Mouse (Mus musculus) left cerebral cortex, adult 2 months (tissue): ENCODE data around the gene Tlcd2. TPM values are rescaled to one million over a fixed set of nuclear protein-coding genes. Genes with fewer than 3 reads are reported as not detected.
"Not testable (repeated sequence)": the region's sequence is repeated elsewhere in the genome, so short reads cannot be mapped to it uniquely, and the experiment has no call there.

Experiments used
- DNase-seq, 2 experiments: peaks; one replicate each; pipeline ENCODE4 v3.0.0; 2021 to 2022; ENCODE audit warnings: low spot score in 2 of 2, mixed read lengths in 1 of 2; ENCODE audit errors: extremely low spot score in 1 of 2
- H3K27ac ChIP-seq: fragments of 200-600 bp; 2 replicates; pipeline ENCODE4 v1.8.1; 2022
- H3K4me3 ChIP-seq: fragments of 200-600 bp; 2 replicates; pipeline ENCODE4 v1.8.1; 2022
- CTCF ChIP-seq: fragments of 200-600 bp; IDR thresholded peaks from 2 replicates; pipeline ENCODE4 v1.8.1; 2022; ENCODE audit warnings: antibody characterized with exemption, mild to moderate bottlenecking, moderate library complexity
- intact Hi-C: fragments of 180-260 bp; cut with DNase I; formaldehyde crosslinking; loops from one replicate; pipeline ENCODE4 v1.15.1; 2025
- total RNA-seq, 2 experiments: library from RNA; stranded (reverse); gene quantifications; 2 replicates each; pipeline ENCODE4 v1.2.3; 2021

Tlcd2 gene
- total RNA-seq, 2 experiments from 2014 or later: 0.51 to 0.66 TPM

DNA sequence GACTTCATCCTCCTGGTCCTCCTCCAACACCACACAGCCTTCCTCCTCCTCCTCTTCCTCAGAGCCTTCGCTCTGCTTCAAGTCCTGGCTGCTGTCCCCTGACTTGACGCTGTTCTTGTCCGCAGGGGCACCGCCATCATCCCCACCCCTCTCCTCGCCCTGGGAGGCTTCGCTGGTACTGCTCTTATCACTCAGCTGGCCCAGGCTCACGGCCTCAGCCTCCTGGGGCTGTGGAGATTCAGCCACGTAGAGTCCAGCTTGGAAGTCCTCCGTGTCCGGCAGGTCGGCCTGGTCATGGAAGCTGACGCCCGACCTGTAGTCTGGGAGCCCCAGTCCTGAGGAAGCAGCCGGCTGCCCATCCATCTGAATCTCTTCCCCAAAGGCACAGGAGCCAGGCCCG is 10.6 kb upstream of the Tlcd2 start:
- H3K4me3 ChIP-seq: 0 out of 2 replicates have a peak overlapping the region, but pooled peaks have one; percentile 2
- DNase-seq: no peak
- no peak overlapping the region for H3K27ac ChIP-seq
- TF ChIP-seq CTCF: no peak
- intact Hi-C loops: no loop called here

DNA sequence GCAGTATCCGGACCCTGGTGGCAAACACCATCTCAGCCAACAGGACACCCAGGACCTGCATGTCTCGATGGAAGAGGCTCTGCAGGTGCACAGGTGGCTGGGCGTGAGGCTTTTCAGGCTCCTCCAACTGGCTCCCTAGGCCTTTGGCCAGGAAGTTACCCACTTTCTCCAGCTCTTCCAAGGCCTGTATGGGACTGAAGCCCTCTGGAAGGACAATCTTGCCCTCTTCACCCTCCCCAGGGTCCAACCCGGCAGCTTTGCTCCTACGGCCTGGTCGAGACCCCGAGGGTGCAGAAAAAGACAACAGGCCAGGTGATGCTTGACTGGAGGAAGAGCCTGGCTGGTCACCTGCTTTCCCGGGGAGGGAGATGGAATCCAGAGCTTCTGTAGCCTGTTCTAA is 9.4 kb upstream of the Tlcd2 start:
- TF ChIP-seq CTCF: no peak
- Histone ChIP-seq H3K27ac (no peak overlapping the region), H3K4me3 (no peak overlapping the region)
- intact Hi-C loops: no loop called here
- DNase-seq: no peak

DNA sequence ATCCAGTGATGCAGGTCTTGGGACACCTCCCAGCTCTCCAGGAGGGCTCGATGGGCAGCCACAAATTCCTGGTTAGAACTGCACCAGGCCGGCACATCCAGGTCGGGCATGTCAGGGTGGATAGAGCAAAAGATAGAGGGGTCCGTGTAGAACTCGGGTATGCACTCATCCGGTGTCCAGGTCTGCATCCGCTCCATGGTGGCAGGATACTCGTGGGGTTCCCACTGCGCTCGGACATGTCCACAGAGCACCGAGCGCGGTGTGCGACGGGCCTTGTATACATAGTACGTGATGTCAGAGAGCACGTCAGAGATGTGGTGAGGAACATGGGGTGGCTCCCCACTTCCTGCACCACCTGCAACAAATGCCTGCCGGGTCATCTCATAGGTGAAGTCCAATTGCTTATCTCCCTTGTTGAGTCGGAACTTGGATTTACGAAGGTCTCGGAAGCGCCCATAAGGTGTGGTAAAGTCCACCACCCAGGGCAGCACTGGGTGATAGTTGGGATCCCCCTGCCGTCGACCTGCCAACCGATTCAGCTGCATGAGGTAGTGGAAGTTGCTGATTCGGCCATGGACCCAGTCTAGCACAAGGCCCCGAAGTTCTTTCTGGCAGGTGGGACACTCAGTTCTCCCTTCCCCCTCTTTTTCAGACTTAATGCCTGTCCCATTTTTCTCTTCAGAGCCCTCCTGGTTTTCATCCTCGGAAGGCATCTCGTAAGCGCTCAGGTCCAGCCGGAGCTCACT is 8.5 kb upstream of the Tlcd2 start:
- H3K27ac ChIP-seq: no peak overlapping the region
- TF ChIP-seq CTCF: no peak
- intact Hi-C loops: no loop called here
- DNase-seq: no peak
- no peak overlapping the region; the same call in 1 of the 2 replicates for H3K4me3 ChIP-seq

DNA sequence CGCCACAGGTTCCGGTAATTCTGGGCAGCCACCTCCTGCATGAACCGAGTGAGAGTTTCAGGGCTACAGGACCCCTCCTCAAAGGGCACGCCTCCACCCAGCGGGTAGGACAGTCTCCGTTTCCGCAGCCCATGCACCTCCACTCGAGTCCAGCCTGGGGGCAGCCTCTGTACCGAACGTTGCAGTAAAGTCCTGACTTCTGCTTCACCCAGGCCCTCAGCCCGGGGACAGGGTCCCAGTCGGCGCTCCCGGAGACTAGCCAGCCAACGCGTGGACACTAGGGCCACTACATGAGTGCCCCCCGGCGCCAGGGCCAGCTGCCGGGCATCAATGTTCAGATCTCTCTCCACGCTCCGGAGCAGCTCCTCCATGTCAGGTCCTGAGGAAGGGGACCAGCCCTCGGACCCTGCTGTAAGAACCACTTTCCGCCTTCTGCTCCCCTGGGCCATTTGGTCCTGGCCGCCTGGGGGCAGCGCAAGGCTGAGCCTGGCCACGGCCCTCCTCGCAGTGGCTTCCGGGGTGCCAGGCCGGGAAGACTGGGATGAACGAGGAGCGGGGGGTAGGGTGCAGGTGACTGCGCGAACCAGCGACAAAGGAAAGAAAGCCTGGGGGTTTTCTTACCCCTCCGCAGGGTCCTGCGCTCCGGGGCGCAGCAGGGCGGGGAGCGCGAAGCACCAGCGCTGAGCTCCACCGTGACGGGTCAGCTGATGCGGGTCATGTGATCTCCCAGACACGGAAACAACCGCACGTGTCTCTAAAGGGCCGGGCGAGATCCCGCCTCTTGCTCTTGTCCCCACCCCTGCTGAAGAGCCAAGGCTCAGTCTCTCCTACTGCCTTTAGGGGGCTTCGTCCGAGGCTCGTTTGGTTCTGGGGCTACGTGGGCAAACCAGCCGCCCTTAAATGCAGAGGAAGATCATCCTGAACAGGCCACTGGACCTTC is 7.3 kb upstream of the Tlcd2 start, which contains the start of gene Wdr81:
TSS of gene Wdr81 (minus strand) at position 727 of the 940 bp plus-strand sequence.
- intact Hi-C loops: loop anchor here (2.0 kb wide), 1 partner anchor 275 kb away; the partner anchor contains the start of gene Ovca2
- DNase-seq: peak; percentile 82 to 86
- TF ChIP-seq CTCF: peak; percentile 40

DNA sequence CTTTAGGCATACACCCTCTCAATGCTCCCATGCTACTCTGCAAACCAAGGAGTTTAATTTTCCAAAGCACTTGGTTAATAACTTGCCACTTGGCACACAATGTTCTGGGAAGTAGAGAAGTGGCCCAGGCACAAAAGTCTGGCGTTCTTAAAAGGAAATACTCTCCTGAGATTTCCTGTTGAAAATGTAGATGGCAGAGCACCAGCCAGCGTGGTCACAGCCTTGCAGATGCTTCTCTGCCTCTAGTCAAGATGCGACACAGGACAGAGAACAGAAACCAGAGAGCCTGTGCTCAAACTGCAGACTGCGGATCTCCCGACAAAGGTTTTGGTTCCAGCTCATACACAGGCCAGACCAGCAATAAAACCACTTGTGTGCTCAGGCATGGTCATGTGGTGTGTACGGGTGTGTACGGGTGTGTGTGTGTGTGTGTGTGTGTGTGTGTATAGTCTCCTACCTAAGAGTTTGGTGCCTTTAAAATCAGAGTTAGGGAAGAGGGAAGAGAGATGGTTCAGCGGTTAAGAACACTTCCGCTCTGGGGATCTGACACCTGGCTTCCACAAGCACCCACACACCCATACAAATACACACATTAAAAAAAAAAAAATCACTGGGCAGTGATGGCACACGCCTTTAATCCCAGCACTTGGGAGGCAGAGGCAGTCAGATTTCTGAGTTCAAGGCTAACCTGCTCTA is 6.3 kb upstream of the Tlcd2 start:
- intact Hi-C loops: loop anchor here (2.0 kb wide), 1 partner anchor 276 kb away; the partner anchor contains the start of gene Ovca2
- Histone ChIP-seq H3K27ac (peak overlapping the region; percentile 82), H3K4me3 (peak overlapping the region; percentile 71)
- no peak for TF ChIP-seq CTCF
- DNase-seq: no peak

More for the DNA sequence above, 7.3 kb upstream of the Tlcd2 start, which contains the start of gene Wdr81:
- Histone ChIP-seq H3K4me3 (peak within 1 kb of the TSS; percentile 71), H3K27ac (peak within 1 kb of the TSS; percentile 82)

DNA sequence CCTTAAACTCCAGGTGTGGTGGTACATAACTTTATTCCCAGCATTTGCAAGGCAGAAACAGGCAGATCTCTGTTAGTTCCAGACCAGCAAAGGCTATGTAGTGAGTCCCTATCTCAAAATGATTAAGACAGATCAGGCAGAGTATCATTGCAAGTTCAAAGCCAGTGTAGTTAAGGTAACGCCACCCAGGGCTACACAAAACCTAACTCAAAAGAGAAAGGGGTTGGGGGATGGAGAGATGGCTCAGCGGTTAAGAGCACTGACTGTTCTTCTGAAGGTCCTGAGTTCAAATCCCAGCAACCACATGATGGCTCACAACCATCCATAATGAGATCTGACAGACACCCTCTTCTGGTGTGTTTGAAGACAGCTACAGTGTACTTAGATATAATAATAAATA is 5.5 kb upstream of the Tlcd2 start:
- not testable (repeated sequence) for H3K4me3 ChIP-seq, DNase-seq, H3K27ac ChIP-seq
- intact Hi-C loops: loop anchor here (2.0 kb wide), 1 partner anchor 277 kb away; the partner anchor contains the start of gene Ovca2

DNA sequence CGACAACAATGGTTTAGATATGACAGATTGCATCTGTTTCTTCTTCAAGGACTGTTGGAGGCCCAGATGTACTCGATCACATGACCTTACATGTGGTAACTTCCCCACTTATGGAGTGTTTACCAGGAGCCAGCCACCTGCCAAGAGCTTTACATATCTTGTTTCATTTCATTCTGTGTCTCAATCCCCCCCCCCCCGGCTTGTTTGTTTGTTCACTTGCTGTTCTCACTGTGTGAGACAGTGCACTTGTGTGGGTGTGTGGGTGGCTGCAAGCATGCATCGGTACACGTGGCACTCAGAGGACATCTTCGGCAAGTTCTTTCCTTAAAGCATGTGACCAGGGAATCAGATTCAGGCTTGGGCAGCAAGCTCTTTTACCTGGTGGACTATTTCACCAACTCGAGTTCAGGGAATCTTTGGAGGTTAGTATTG is 5.1 kb upstream of the Tlcd2 start:
- no peak overlapping the region for H3K4me3 ChIP-seq
- intact Hi-C loops: no loop called here
- DNase-seq: no peak
- H3K27ac ChIP-seq: no peak overlapping the region
- no peak for TF ChIP-seq CTCF

DNA sequence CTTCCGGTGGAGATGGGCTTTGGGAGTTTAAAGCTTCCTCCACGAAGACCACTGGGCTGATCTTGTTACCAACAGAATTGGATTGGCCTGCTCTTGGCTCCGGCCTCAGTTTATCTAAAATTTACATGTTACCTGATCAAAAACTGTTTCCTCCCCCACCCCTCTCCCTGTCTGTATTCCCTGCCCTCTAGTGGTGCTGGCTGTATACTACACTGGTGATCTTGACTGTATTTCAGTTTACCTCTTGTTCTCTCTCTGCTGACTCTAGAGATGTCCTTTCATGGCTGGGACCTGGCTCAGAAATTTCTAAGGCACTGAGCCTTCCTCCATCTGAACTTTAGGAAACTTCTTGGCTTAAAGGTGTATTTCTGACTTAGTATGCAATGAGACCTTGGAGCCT is 3.3 kb upstream of the Tlcd2 start:
- Histone ChIP-seq H3K27ac (no peak overlapping the region), H3K4me3 (no peak overlapping the region)
- TF ChIP-seq CTCF: peak; percentile 72
- intact Hi-C loops: loop anchor here (1.0 kb wide), 1 partner anchor 56 kb away; no protein-coding TSS in a partner anchor
- DNase-seq: no peak

DNA sequence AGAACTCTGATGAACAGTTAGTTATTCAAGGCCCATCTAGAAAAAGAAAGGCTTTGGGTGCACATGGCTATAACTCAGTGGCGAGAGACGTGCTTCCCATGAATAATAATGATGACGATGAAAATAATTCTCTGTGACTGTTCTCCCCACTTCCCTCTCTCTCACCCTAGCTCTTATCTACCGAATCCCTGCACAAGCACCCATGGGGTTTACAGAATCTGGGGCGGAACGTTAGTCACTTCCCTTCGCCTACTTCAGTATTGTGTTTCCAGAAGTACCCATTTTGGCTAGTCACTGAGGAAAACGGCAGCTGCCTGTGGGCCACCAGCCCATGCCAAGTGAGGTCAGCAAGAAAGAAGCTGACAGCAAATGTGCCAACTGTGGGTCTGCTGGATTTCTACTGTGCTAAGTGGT is 2.9 kb upstream of the Tlcd2 start:
- no peak for TF ChIP-seq CTCF
- DNase-seq: no peak
- intact Hi-C loops: loop anchor here (1.0 kb wide), 1 partner anchor 56 kb away; no protein-coding TSS in a partner anchor
- H3K27ac ChIP-seq: peak overlapping the region; percentile 95; the same call in 1 of the 2 replicates
- H3K4me3 ChIP-seq: no peak overlapping the region

DNA sequence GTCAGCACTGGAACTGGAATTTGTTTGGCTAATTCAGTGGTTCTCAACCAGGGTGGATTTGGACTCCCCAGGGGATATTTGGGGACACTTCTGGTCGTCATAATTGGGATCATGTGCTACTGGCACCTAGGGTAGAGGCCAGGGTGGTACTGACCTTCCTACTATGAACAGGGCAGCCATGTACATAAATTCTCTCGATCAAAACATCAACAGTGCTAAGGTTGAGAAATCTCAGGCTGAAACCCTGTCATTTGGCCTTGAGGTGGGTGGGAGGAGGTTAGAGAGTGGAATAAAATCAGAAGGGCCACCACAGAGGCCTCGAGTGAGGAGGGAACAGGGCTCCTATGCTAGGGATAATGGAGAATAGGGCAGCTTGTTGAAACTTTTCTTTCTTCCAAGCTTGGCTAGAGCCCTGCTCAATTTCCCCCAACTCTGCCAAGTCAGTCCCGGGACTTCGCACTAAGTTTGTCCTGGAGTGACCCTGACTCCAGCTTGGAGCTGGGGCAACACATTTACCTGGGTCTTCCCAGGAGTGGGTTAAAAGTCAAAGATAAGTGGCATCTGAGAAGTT is 2.3 kb upstream of the Tlcd2 start:
- intact Hi-C loops: no loop called here
- H3K4me3 ChIP-seq: no peak overlapping the region
- peak overlapping the region; percentile 95 for H3K27ac ChIP-seq
- no peak for TF ChIP-seq CTCF
- no peak for DNase-seq

DNA sequence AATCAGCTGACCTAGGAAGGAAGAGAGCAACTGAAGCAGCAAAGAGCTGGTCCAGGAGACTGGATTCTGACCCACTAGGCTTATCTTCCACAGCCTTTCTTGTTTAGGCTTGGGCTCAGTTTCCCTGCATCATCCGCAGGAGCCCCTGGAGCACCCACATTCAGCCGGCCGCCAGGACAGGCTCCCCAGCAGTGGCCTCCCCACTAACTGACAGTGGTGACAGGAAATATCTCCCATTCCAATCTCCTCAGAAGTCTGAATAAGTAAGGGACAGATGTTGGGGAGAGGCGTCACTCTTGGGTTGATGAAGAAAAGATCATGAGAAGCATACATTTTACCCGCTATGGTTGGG is 1.8 kb upstream of the Tlcd2 start:
- peak overlapping the region; percentile 95 for H3K27ac ChIP-seq
- no peak overlapping the region; the same call in 1 of the 2 replicates for H3K4me3 ChIP-seq
- no peak for DNase-seq
- TF ChIP-seq CTCF: no peak
- intact Hi-C loops: loop anchor here (2.0 to 5.0 kb wide), 2 partner anchors 267 to 287 kb away; partner anchors contain the start of genes Dph1 and Rtn4rl1
